Mouse (Mus musculus) liver, embryonic 14.5 days (tissue): ENCODE measurements around the gene Klhl36. TPM values are rescaled to one million over a fixed set of nuclear protein-coding genes. Genes with fewer than 3 reads are reported as not detected.
"Not testable (repeated sequence)": the region's sequence is repeated elsewhere in the genome, so short reads cannot be mapped to it uniquely, and the experiment has no call there.

Source experiments
- ATAC-seq: fragments of 200-750 bp; cut with Nextera tagmentation; 2 replicates; pipeline ENCODE4 v1.8.0; 2017; ENCODE audit warnings: moderate number of reproducible peaks, mild to moderate bottlenecking, moderate library complexity; ENCODE audit not compliant: insufficient read depth
- DNase-seq, 3 experiments: peaks; one replicate each; pipeline ENCODE4 v3.0.0-alpha.2; 2012 to 2013; ENCODE audit warnings: low read depth in 3 of 3, low spot score in 3 of 3
- H3K27ac ChIP-seq: fragments of 300-500 bp; sonication (generic); 2 replicates; pipeline ENCODE4 v1.5.1; 2014; ENCODE audit warnings: moderate library complexity, mild to moderate bottlenecking, control low read depth, inconsistent platforms
- H3K27me3 ChIP-seq: fragments of 300-500 bp; sonication (generic); 2 replicates; pipeline ENCODE4 v1.6.1; 2014; ENCODE audit warnings: mild to moderate bottlenecking, low read length, moderate library complexity; ENCODE audit not compliant: control insufficient read depth, insufficient read depth
- H3K36me3 ChIP-seq: fragments of 300-500 bp; sonication (generic); replicated peaks from 2 replicates; pipeline ENCODE4 v1.6.1; 2014; ENCODE audit warnings: low read depth; ENCODE audit not compliant: control insufficient read depth, insufficient read depth
- H3K4me1 ChIP-seq, 2 experiments: fragments of 200-500 bp in 1 of 2; fragments of 300-500 bp in 1 of 2; sonication (generic) in 1 of 2; replicated peaks; 2 replicates each; pipeline ENCODE4 v1.6.1; 2012 to 2014; ENCODE audit warnings: antibody characterized with exemption in 1 of 2, inconsistent platforms in 1 of 2, low read length in 1 of 2; ENCODE audit not compliant: control insufficient read depth in 2 of 2, insufficient read depth in 2 of 2
- H3K4me2 ChIP-seq: fragments of 300-500 bp; sonication (generic); 2 replicates; pipeline ENCODE4 v1.6.1; 2014; ENCODE audit warnings: low read depth, mild to moderate bottlenecking, control low read depth, moderate library complexity
- H3K4me3 ChIP-seq, 2 experiments: fragments of 200-500 bp in 1 of 2; fragments of 300-500 bp in 1 of 2; sonication (generic) in 1 of 2; 2 replicates each; pipeline ENCODE4 v1.5.1; 2012 to 2014; ENCODE audit warnings: low read depth in 2 of 2, low read length in 2 of 2, mild to moderate bottlenecking in 2 of 2, control low read depth in 1 of 2, inconsistent platforms in 1 of 2, moderate library complexity in 1 of 2; ENCODE audit not compliant: insufficient read depth in 1 of 2
- H3K9ac ChIP-seq: fragments of 300-500 bp; sonication (generic); replicated peaks from 2 replicates; pipeline ENCODE4 v1.6.1; 2014; ENCODE audit warnings: mild to moderate bottlenecking, control low read depth, moderate library complexity
- H3K9me3 ChIP-seq: fragments of 300-500 bp; sonication (generic); 2 replicates; pipeline ENCODE4 v1.6.1; 2016; ENCODE audit warnings: low read length, mixed read lengths; ENCODE audit not compliant: control insufficient read depth
- CTCF ChIP-seq: IDR thresholded peaks from 2 replicates; pipeline ENCODE4 v1.5.1; 2016; ENCODE audit warnings: antibody characterized with exemption, low read depth, control low read depth
- EP300 ChIP-seq: IDR thresholded peaks from 2 replicates; pipeline ENCODE4 v1.6.1; 2016; ENCODE audit warnings: antibody characterized with exemption, low read depth
- WGBS: fragments of 180-500 bp; shearing (Covaris S2); extraction: QIAGEN DNeasy Blood & Tissue Kit; methylation state at CpG from one replicate; pipeline ENCODE4 v1.1.7; 2014; ENCODE audit not compliant: insufficient replicate concordance; 5-methylcytosine and 5-hydroxymethylcytosine counted together
- polyA plus RNA-seq, 2 experiments: library from polyadenylated mRNA; depleted of rRNA in 1 of 2; stranded (reverse) in 1 of 2; unstranded in 1 of 2; fragments of >200 nt; fragmentation: Nextera tagmentation in 1 of 2; extraction: Ambion mirVana in 1 of 2; gene quantifications; 2 replicates each; pipeline versions ENCODE4 v1.2.1 to v1.2.3; 2012 to 2014

Gene Klhl36
- polyA plus RNA-seq, 2 experiments: 2.5 to 2.7 TPM

- Histone ChIP-seq H3K27ac (no peak overlapping the region), H3K9ac (no peak overlapping the region), H3K9me3 (0 out of 2 replicates have a peak, but pooled peaks cover 3% of the 10 kb centered on the region), H3K36me3 (no peaks in the 10 kb centered on the region), H3K4me1 (peaks cover 2 to 9% of the 10 kb centered on the region in 2 experiments), H3K4me3 (no peak overlapping the region), H3K4me2 (no peak overlapping the region), H3K27me3 (peaks cover 5% of the 10 kb centered on the region; the same call in 1 of the 2 replicates)
- no peak for TF ChIP-seq CTCF
- no peak for TF ChIP-seq EP300
- WGBS: 46% methylated on average over 8 of the region's 8 CpGs
- ATAC-seq (no peak), DNase-seq (no peak)
Observed at GRCm38 (mm10) chr8:119844577-119844976, 17.5 kb upstream of the Klhl36 start.

DNA sequence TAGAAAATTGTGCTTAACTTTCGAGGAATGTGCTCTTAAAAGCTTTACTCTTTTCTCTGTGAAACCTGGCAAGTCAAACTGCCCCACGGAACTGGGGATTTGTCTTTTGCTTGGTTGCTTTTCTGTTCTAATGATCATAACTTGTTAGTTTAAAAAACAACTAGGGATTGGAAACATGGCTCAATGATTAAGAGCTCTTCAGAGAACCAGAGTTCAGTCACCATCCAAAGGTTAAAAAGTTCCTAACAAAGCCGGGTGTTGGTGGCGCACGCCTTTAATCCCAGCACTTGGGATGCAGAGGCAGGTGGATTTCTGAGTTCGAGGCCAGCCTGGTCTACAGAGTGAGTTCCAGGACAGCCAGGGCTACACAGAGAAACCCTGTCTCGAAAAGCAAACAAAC, 16.3 kb upstream of the Klhl36 start:
- H3K4me2 ChIP-seq, H3K4me1 ChIP-seq, DNase-seq, ATAC-seq, H3K27me3 ChIP-seq, H3K9me3 ChIP-seq, H3K9ac ChIP-seq, H3K4me3 ChIP-seq, H3K27ac ChIP-seq, H3K36me3 ChIP-seq: not testable (repeated sequence)
- WGBS: 61% methylated on average over 7 of the region's 7 CpGs

GRCm38 (mm10) chr8:119847232-119847922, 14.7 kb upstream of the Klhl36 start:
- H3K36me3 ChIP-seq: no peaks in the 10 kb centered on the region
- ATAC-seq (no peak), DNase-seq (no peak)
- H3K27me3 ChIP-seq: peaks cover 2% of the 10 kb centered on the region; the same call in 1 of the 2 replicates
- H3K9me3 ChIP-seq: 0 out of 2 replicates have a peak, but pooled peaks cover 3% of the 10 kb centered on the region
- no peak overlapping the region for H3K9ac ChIP-seq
- H3K4me1 ChIP-seq: no peaks in the 10 kb centered on the region; a peak in 1 of 4 replicates
- H3K4me2 ChIP-seq: no peak overlapping the region
- H3K27ac ChIP-seq: no peak overlapping the region
- 57% methylated on average over 16 of the region's 16 CpGs for WGBS
- TF ChIP-seq CTCF (no peak), EP300 (no peak)
- H3K4me3 ChIP-seq: no peak overlapping the region

DNA sequence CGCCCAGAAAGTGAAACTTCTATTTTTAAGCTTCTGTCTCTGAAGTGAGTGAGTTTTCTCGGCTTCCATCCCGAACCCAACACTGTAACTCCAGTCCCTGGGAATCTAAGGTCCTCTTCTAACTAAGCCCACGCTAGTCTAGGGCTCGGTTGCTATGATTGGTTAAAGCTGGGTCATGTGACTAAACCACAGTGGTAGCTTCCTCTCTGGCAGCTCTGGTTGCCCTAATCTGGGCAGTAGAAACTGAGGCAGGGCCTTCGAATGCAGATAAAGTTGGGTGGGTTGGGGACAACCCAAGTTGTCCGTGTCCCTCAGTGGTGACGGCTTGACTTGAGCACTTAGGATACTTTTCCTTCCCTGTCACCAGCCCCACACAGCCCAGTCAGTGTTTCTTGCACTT, 8.5 kb upstream of the Klhl36 start:
- Histone ChIP-seq H3K9me3 (0 out of 2 replicates have a peak, but pooled peaks cover 3% of the 10 kb centered on the region), H3K4me3 (no peak overlapping the region), H3K4me1 (no peaks in the 10 kb centered on the region; a peak in 1 of 4 replicates), H3K9ac (no peak overlapping the region), H3K27ac (no peak overlapping the region), H3K4me2 (no peak overlapping the region), H3K27me3 (no peaks in the 10 kb centered on the region), H3K36me3 (no peaks in the 10 kb centered on the region)
- DNase-seq (no peak), ATAC-seq (no peak)
- TF ChIP-seq CTCF (no peak), EP300 (no peak)
- WGBS: 41% methylated on average over 8 of the region's 8 CpGs

DNA sequence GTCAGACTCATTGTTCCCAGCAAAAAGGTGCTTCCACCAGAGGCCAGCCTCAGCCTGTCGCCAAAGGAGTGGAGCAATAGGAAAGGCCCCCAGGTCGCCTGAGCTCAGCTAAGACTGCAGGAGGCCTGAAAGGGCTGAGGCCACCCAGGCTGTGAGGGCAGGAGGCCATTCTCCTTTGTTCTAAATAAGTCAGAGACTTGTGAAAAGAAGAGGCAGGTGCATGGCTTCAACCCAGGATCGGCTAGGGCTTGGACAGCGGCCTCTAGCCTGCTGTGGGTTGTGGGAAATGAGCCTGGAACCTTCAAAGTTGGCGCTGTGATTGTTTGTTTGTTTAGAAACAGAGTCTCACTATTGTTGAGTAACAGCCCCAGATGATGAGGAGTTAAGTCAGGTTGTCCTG, 8.0 kb upstream of the Klhl36 start:
- H3K4me2 ChIP-seq: no peak overlapping the region
- no peaks in the 10 kb centered on the region; a peak in 1 of 4 replicates for H3K4me1 ChIP-seq
- 0 out of 2 replicates have a peak, but pooled peaks cover 3% of the 10 kb centered on the region for H3K9me3 ChIP-seq
- DNase-seq (no peak), ATAC-seq (no peak)
- TF ChIP-seq EP300 (no peak), CTCF (no peak)
- WGBS: 56% methylated on average over 5 of the region's 5 CpGs
- no peak overlapping the region for H3K9ac ChIP-seq
- no peak overlapping the region for H3K27ac ChIP-seq
- no peak overlapping the region for H3K4me3 ChIP-seq
- H3K36me3 ChIP-seq: no peaks in the 10 kb centered on the region
- H3K27me3 ChIP-seq: no peaks in the 10 kb centered on the region
